Mouse (Mus musculus) liver, embryonic 11.5 days (tissue): ENCODE measurements around the gene Dbi. TPM values are rescaled to one million over a fixed set of nuclear protein-coding genes. Genes with fewer than 3 reads are reported as not detected.

Experiments
- ATAC-seq: fragments of 200-750 bp; cut with Nextera tagmentation; replicated peaks from 2 replicates; pipeline ENCODE4 v1.8.0; 2017; ENCODE audit warnings: moderate number of reproducible peaks, mild to moderate bottlenecking, moderate TSS enrichment, moderate library complexity; ENCODE audit not compliant: low FRiP score
- DNase-seq: peaks from one replicate; pipeline ENCODE4 v3.0.0-alpha.2; 2017; ENCODE audit warnings: low spot score
- H3K27ac ChIP-seq: fragments of 300-500 bp; sonication (generic); 2 replicates; pipeline ENCODE4 v1.5.1; 2014; ENCODE audit warnings: mild to moderate bottlenecking, low read depth, low read length, control low read depth
- H3K27me3 ChIP-seq: fragments of 300-500 bp; sonication (generic); replicated peaks from 2 replicates; pipeline ENCODE4 v1.6.1; 2014; ENCODE audit warnings: low read length, mixed read lengths; ENCODE audit not compliant: control insufficient read depth, insufficient read depth
- H3K36me3 ChIP-seq: fragments of 300-500 bp; sonication (generic); 2 replicates; pipeline ENCODE4 v1.6.1; 2014; ENCODE audit warnings: mild to moderate bottlenecking, low read length, moderate library complexity, mixed read lengths; ENCODE audit not compliant: control insufficient read depth, insufficient read depth
- H3K4me1 ChIP-seq: fragments of 300-500 bp; sonication (generic); replicated peaks from 2 replicates; pipeline ENCODE4 v1.6.1; 2014; ENCODE audit warnings: low read length, mixed read lengths; ENCODE audit not compliant: control insufficient read depth, insufficient read depth
- H3K4me2 ChIP-seq: fragments of 300-500 bp; sonication (generic); 2 replicates; pipeline ENCODE4 v1.6.1; 2014; ENCODE audit warnings: mild to moderate bottlenecking, control low read depth, moderate library complexity
- H3K4me3 ChIP-seq: fragments of 300-500 bp; sonication (generic); 2 replicates; pipeline ENCODE4 v1.5.1; 2014; ENCODE audit warnings: low read depth, low read length, control low read depth
- H3K9ac ChIP-seq: fragments of 300-500 bp; sonication (generic); 2 replicates; pipeline ENCODE4 v1.6.1; 2014; ENCODE audit warnings: low read depth, low read length, control low read depth
- H3K9me3 ChIP-seq: fragments of 300-500 bp; sonication (generic); 2 replicates; pipeline ENCODE4 v1.6.1; 2016; ENCODE audit warnings: low read length, inconsistent platforms, mixed read lengths; ENCODE audit not compliant: control insufficient read depth
- WGBS: fragments of 180-500 bp; shearing (Covaris S2); extraction: QIAGEN DNeasy Blood & Tissue Kit; methylation state at CpG from one replicate; pipeline ENCODE4 v1.1.7; 2014; 5-methylcytosine and 5-hydroxymethylcytosine counted together
- polyA plus RNA-seq: library from polyadenylated mRNA; unstranded; fragments of >200 nt; fragmentation: Nextera tagmentation; extraction: Ambion mirVana; gene quantifications from 2 replicates; pipeline ENCODE4 v1.2.1, GENCODE M21; 2014

Gene Dbi
- polyA plus RNA-seq, 1 experiment from 2014 or later: 569 TPM

DNA sequence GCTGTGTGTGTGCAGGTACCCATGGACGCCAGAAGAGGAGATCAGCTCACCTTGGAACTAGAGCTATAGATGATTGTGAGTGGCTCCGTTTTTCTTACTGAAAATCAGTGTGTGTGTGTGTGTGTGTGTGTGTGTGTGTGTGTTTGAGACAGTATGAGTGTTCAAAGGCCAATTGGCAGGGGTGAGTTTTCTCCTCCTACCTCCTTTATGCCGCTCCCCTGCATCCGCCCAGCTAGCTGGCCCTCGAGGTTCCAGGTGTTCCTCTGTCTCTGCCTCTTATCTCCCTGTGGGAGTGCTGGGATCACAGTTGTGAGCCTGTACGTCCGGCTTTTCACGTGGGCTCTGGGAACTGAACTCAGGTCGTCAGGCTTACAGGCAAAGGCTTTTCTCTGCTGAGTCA is 5.4 kb upstream of the Dbi start:
- no peak overlapping the region for H3K27ac ChIP-seq
- H3K9ac ChIP-seq: no peak overlapping the region
- ATAC-seq: no peak
- no peak for DNase-seq
- H3K4me1 ChIP-seq: peaks cover 4% of the 10 kb centered on the region
- no peak overlapping the region for H3K4me2 ChIP-seq
- WGBS: 63% methylated on average over 9 of the region's 9 CpGs
- no peak overlapping the region for H3K4me3 ChIP-seq
- no peaks in the 10 kb centered on the region for H3K9me3 ChIP-seq
- no peaks in the 10 kb centered on the region for H3K36me3 ChIP-seq
- no peaks in the 10 kb centered on the region for H3K27me3 ChIP-seq

DNA sequence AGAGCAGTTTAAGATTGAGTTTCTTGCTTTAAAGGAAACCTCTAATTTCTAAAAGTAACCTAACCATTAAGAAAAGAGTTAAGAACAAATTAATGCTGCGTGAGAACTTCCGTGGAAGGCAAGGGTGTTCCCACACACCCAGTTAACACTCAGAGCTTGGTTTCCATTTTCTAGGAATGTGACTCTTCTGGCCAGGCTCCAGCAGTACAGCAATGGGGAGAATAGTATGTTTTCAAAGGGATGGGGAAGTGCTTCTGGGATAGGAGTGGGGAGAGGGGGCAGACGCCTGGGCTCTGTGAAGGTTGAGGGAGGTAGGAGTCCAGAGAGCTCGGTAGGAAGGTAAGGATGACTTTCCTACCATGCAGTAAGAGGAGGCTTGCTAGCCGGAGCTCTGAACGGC is 4.6 kb upstream of the Dbi start:
- H3K27ac ChIP-seq: no peak overlapping the region
- H3K4me2 ChIP-seq: no peak overlapping the region
- no peaks in the 10 kb centered on the region for H3K36me3 ChIP-seq
- ATAC-seq: no peak
- H3K9ac ChIP-seq: no peak overlapping the region
- peaks cover 4% of the 10 kb centered on the region for H3K4me1 ChIP-seq
- H3K4me3 ChIP-seq: no peak overlapping the region
- no peaks in the 10 kb centered on the region for H3K27me3 ChIP-seq
- DNase-seq: no peak
- WGBS: 80% methylated on average over 6 of the region's 6 CpGs
- H3K9me3 ChIP-seq: no peaks in the 10 kb centered on the region

DNA sequence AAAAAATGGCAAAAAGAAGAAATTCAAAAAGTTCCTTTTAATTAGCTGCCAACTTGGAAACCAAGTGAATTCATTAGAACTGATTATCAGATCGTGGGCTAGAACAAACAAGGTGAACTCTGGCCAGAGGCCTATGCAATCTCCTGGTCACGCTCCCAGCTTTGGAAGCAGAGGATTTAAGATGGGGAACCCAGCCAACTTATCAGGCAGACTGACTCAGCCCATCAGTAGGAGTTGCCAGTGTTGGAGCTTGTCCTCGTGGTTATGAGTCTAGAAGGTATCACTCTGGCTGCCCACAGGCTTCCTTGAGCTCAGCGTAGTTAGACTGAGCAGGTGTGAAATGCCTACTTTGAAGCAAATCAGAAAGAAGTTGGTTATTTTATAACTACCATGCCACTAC is 4.0 kb upstream of the Dbi start:
- H3K36me3 ChIP-seq: no peaks in the 10 kb centered on the region
- H3K9ac ChIP-seq: no peak overlapping the region
- DNase-seq (no peak), ATAC-seq (no peak)
- H3K4me2 ChIP-seq: no peak overlapping the region
- WGBS: 66% methylated on average over 4 of the region's 4 CpGs
- H3K4me3 ChIP-seq: no peak overlapping the region
- H3K27me3 ChIP-seq: no peaks in the 10 kb centered on the region
- peaks cover 7% of the 10 kb centered on the region for H3K4me1 ChIP-seq
- H3K27ac ChIP-seq: no peak overlapping the region
- H3K9me3 ChIP-seq: no peaks in the 10 kb centered on the region

DNA sequence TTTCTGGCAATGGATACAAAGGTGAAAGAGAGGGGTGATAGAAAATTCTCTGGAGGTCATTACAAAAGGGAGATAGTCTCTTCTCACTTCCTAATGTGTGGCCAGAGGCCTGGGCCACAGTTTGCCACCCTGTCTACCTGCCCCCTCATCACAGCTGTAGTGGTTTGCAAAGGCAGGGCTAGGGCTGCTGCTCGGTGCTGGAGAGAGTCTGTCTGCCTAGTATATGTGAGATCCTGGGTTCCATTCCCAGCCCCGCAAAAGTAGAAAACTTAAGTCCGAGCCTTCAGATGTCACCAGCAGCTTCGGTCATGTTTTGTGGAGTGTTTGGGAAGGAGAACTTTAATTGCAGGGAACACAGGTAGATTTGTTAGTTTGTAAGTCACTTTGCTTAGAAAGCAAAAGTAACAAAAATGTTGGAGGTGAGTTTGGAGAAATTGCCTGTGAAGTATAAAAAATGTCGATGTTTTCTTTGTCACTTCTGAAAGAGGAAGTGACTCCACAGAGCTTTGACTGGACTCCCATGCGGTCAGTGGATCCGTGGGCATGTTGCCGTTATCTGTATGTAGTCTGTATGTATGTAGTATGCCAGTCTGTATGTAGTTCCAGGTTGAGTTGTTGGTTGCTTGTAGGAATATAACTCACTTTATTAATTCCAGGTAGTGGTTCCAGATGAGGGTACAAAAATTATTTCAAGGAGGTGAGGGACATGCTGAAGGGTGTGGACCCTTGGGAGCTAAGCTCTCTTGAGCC is 1.9 kb upstream of the Dbi start:
- ATAC-seq (no peak), DNase-seq (no peak)
- no peaks in the 10 kb centered on the region for H3K9me3 ChIP-seq
- H3K27ac ChIP-seq: no peak overlapping the region
- no peaks in the 10 kb centered on the region for H3K27me3 ChIP-seq
- WGBS: 74% methylated on average over 8 of the region's 8 CpGs
- H3K4me3 ChIP-seq: no peak overlapping the region
- H3K36me3 ChIP-seq: no peaks in the 10 kb centered on the region; the same call in 1 of the 2 replicates
- no peak overlapping the region for H3K9ac ChIP-seq
- H3K4me2 ChIP-seq: peak overlapping the region; percentile 67; the same call in 1 of the 2 replicates
- H3K4me1 ChIP-seq: peaks cover 14% of the 10 kb centered on the region

DNA sequence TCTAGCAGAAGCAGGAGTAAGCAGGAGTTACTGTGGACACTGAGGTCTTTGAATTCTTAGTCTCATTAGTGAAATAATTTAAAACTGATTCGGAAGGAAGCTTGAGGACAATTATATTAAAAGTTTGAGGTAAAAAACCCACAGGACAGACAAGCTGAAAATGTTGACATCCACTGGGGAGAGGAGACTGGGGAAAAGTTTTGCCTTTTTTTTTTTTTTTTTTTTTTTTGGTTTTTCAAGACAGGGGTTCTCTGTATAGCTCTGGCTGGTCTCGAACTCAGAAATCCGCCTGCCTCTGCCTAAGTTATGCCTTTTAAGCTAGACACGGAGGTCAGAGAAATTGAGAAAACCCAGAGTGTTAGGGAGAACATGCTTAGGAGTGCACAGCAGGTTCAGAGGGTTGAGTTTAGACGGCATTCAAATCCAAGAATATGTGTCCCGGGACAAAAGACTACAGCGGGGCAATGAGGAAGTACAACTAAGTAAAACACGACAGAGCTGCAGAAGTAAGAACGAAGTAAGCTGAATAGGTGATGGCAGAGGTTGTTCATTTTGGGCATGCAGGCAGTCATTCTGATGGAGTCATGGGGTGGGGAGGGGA is 1.2 kb upstream of the Dbi start:
- DNase-seq (no peak), ATAC-seq (no peak)
- H3K9ac ChIP-seq: peak overlapping the region; percentile 72
- peaks cover 14% of the 10 kb centered on the region for H3K4me1 ChIP-seq
- H3K9me3 ChIP-seq: no peaks in the 10 kb centered on the region
- no peaks in the 10 kb centered on the region; the same call in 1 of the 2 replicates for H3K36me3 ChIP-seq
- peak overlapping the region; percentile 67 for H3K4me3 ChIP-seq
- H3K27me3 ChIP-seq: no peaks in the 10 kb centered on the region
- H3K4me2 ChIP-seq: peak overlapping the region; percentile 67
- 72% methylated on average over 9 of the region's 9 CpGs for WGBS
- peak overlapping the region; percentile 62; the same call in 1 of the 2 replicates for H3K27ac ChIP-seq

DNA sequence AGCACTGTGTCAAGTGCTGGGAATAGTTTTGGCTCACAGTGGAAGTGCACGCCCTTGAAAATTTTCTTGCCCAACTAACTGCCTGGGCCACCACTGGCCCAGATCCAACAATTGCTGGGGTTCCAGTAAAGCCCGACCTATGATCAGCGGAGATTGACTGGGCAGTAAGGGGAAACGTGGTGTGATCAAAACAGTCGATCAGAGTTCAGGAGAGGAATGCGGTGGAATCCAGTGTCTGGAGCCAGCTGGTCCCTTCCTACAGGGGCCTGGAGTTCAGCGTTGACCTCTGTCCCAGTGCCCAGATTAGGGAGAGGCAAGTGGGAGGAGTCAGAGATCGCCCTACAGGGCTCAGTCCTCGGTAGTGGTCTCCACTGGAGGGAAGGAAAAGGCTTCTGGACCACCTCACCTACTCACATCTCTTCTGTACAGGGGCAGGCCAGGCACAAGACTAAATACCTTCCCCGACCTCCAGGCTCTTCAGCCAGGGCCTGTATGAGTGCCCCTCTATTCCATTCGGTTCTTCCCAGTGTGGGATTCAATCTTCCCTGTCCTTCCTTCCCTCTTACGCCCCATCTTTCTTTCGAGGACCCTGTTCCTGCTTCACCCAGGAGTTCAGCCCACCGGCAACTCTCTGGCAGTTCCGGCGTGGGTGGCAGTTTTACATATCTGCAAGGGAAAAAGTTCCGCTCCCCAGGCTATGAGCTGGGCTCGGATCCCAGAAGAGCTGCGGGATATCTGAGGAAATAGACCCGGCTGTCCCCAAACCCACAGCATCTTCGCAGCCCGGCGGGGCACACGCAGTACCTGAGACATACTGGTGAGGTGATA is 523 bp downstream of the Dbi start:
- H3K36me3 ChIP-seq: peaks cover 10% of the 10 kb centered on the region
- 6% methylated on average over 24 of the region's 24 CpGs for WGBS

DNA sequence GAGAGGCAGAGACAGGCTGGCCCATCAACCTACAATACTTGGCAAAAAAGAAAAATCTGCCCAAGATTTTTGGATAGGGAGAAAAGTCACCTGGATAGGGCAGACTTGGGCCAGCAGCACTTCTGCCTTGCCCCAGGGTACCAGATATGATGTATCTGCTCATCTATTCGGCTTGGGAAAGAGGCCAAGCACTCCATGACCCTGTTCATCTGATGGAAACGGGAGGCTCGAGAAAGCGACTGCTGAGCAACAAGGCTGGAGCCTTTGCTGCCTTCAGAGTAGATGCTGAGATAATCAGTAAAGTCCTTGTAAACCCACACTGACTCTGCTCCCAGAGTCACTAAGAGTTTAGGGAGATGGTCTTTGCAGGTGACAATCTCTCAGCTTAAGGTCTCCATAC is 1.5 kb downstream of the Dbi start:
- Histone ChIP-seq H3K4me3 (peak overlapping the region; percentile 67), H3K4me1 (peaks cover 14% of the 10 kb centered on the region), H3K9me3 (peaks cover 6% of the 10 kb centered on the region; the same call in 1 of the 2 replicates), H3K4me2 (peak overlapping the region; percentile 91), H3K27me3 (no peaks in the 10 kb centered on the region), H3K9ac (peak overlapping the region; percentile 32; the same call in 1 of the 2 replicates), H3K36me3 (peaks cover 19% of the 10 kb centered on the region), H3K27ac (peak overlapping the region; percentile 76; the same call in 1 of the 2 replicates)
- 88% methylated on average over 4 of the region's 4 CpGs for WGBS
- ATAC-seq: no peak
- DNase-seq: no peak

More for the DNA sequence above, 523 bp downstream of the Dbi start:
- H3K27ac ChIP-seq: peak overlapping the region; percentile 76
- no peaks in the 10 kb centered on the region for H3K9me3 ChIP-seq
- peak overlapping the region; percentile 91 for H3K4me2 ChIP-seq
- peak; percentile 74 for ATAC-seq
- peaks cover 14% of the 10 kb centered on the region for H3K4me1 ChIP-seq
- DNase-seq: peak; percentile 57
- no peaks in the 10 kb centered on the region for H3K27me3 ChIP-seq
- peak overlapping the region; percentile 67 for H3K4me3 ChIP-seq
- peak overlapping the region; percentile 73 for H3K9ac ChIP-seq

DNA sequence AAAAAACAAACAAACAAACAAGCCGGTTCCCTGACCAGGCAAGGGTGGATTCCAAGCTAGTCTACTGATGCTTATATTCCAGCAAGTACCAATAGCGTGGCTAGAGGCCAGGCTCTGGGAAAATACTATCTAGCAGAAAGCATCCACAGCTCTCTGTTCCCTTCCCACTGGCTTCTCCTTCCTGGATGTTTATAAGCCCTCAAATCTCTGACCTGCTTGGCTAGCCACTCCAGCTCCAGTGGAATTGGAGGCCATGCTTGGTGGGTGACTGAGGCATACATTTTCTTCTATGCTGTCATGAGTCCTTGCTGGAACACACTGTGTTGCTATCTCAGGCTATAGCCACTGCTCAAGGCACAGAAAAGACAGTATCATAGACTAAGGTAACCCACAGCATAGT is 2.0 kb downstream of the Dbi start:
- no peaks in the 10 kb centered on the region for H3K27me3 ChIP-seq
- no peak overlapping the region for H3K27ac ChIP-seq
- H3K9ac ChIP-seq: 0 out of 2 replicates have a peak overlapping the region, but pooled peaks have one; percentile 2
- DNase-seq (no peak), ATAC-seq (no peak)
- H3K9me3 ChIP-seq: peaks cover 6% of the 10 kb centered on the region; the same call in 1 of the 2 replicates
- peaks cover 25% of the 10 kb centered on the region for H3K36me3 ChIP-seq
- 95% methylated on average over 2 of the region's 2 CpGs for WGBS
- H3K4me1 ChIP-seq: peaks cover 14% of the 10 kb centered on the region
- H3K4me3 ChIP-seq: no peak overlapping the region
- H3K4me2 ChIP-seq: peak overlapping the region; percentile 91; the same call in 1 of the 2 replicates
